Mouse (Mus musculus): ENCODE results near the gene Ap2a2. TPM values are rescaled to one million over a fixed set of nuclear protein-coding genes. Genes with fewer than 3 reads are reported as not detected.

Gene Ap2a2
- polyA plus RNA-seq, 1 experiment from 2014 or later: 68.0 TPM

DNA sequence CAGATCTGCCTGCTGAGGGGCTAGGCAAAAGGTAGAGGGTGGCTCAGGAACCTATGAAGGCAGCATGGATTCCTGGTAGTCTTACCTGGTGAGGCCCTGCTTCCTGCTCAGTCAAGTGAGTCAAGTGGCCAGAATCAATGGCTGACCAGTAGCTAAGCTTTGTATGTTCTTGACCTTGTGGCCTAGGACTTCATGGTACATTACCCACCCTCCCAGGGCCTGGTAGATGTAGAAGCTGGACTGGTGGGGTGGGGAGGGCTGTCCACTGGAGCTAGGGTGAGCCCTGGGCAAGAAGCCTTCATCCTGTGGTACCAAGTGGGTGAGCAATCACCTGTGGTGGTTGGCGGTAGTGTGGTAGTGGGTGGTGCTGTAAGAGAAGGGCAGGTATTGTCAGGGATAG is 80.4 kb downstream of the Ap2a2 start:
- Histone ChIP-seq H3K27ac (replicated peaks; ENCODE audit: low read depth, low read length) (no peak overlapping the region), H3K27me3 (replicated peaks; ENCODE audit: control insufficient read depth, insufficient read depth, low read length) (no peaks in the 10 kb centered on the region), H3K4me3 (ENCODE audit: low read depth, low read length) (no peak overlapping the region), H3K36me3 (ENCODE audit: control insufficient read depth, insufficient read depth, low read length) (no peaks in the 10 kb centered on the region), H3K4me2 (ENCODE audit: low read depth, low read length) (no peak overlapping the region), H3K9me3 (ENCODE audit: control insufficient read depth, low read length) (no peaks in the 10 kb centered on the region), H3K9ac (ENCODE audit: low read depth, low read length) (no peak overlapping the region), H3K4me1 (ENCODE audit: control insufficient read depth, insufficient read depth, low read length) (no peaks in the 10 kb centered on the region)
- ATAC-seq (ENCODE audit: low read depth) (no peak), DNase-seq (ENCODE audit: low spot score) (no peak)
- WGBS: 88% methylated on average over 1 of the region's 1 CpGs

DNA sequence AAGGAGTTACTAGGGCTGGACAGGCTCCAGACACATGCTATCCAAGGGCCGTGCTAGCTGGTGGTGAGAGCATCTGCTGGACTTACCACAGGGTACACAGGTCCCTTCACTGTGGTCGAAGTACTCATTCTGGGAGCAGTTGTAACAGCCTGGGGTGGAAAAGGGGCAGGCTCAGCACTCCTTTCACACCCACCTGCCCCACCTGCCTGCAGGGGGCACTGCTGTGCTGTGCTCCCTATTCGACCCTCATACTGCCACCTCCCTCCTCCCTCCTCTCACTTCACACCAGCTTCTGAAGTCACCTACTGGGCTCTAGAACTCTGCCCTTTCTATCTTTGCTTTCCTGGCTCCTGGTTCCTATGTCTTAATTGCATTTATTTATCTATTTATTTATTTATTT is 81.2 kb downstream of the Ap2a2 start:
- H3K27me3 ChIP-seq (replicated peaks; ENCODE audit: control insufficient read depth, insufficient read depth, low read length): no peaks in the 10 kb centered on the region
- H3K9ac ChIP-seq (ENCODE audit: low read depth, low read length): no peak overlapping the region
- H3K36me3 ChIP-seq (ENCODE audit: control insufficient read depth, insufficient read depth, low read length): no peaks in the 10 kb centered on the region
- WGBS: 53% methylated on average over 2 of the region's 3 CpGs
- no peak overlapping the region for H3K27ac ChIP-seq (replicated peaks; ENCODE audit: low read depth, low read length)
- no peaks in the 10 kb centered on the region for H3K9me3 ChIP-seq (ENCODE audit: control insufficient read depth, low read length)
- H3K4me1 ChIP-seq (ENCODE audit: control insufficient read depth, insufficient read depth, low read length): no peaks in the 10 kb centered on the region
- DNase-seq (ENCODE audit: low spot score): no peak
- no peak overlapping the region for H3K4me3 ChIP-seq (ENCODE audit: low read depth, low read length)
- no peak for ATAC-seq (ENCODE audit: low read depth)
- H3K4me2 ChIP-seq (ENCODE audit: low read depth, low read length): no peak overlapping the region

DNA sequence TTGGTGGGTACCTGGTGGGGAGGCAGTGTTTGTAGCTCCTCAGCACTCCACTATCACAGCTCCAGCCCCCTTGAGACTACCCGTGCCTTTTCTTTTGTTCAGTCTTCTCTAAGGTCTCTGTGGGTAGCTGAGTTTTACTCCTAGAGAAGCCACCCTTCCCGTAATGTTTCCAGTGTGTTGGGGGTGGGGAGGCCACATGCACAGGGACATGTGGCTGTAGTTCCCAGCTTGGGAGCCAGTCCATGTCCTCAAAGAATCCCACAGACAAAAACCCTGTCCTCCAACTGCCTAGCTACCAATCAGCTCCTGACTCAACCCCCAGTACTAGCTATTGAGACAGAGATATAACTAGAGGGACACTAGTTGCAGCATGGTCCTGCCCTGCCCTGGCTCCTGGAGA is 85.1 kb downstream of the Ap2a2 start:
- 73% methylated on average over 2 of the region's 2 CpGs for WGBS

DNA sequence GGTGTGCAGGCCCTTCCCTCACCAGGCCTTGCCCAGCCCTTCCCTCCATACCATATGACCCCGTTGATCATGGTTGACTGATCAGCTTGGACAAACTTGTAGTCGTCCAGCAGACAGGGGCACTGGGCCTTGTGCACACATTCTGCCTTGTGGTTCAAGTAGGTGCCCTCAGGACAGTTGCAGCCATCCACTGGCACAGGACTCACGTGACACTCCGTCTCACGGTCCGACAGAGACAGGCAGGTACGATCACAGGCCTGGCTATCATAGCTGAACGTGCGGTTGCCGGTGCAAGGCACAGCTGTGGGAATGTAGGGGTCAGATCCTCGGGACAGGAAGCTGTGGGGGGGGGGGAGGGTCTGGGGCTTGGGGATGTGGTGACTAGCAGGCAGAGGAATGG is 85.8 kb downstream of the Ap2a2 start:
- DNase-seq (ENCODE audit: low spot score): no peak
- Histone ChIP-seq H3K36me3 (ENCODE audit: control insufficient read depth, insufficient read depth, low read length) (no peaks in the 10 kb centered on the region), H3K9ac (ENCODE audit: low read depth, low read length) (no peak overlapping the region), H3K4me3 (ENCODE audit: low read depth, low read length) (no peak overlapping the region), H3K4me1 (ENCODE audit: control insufficient read depth, insufficient read depth, low read length) (no peaks in the 10 kb centered on the region), H3K27me3 (replicated peaks; ENCODE audit: control insufficient read depth, insufficient read depth, low read length) (no peaks in the 10 kb centered on the region), H3K9me3 (ENCODE audit: control insufficient read depth, low read length) (no peaks in the 10 kb centered on the region), H3K27ac (replicated peaks; ENCODE audit: low read depth, low read length) (no peak overlapping the region), H3K4me2 (ENCODE audit: low read depth, low read length) (no peak overlapping the region)
- 72% methylated on average over 10 of the region's 11 CpGs for WGBS
- no peak for ATAC-seq (ENCODE audit: low read depth)

More for the DNA sequence above, 85.1 kb downstream of the Ap2a2 start:
- H3K4me3 ChIP-seq (ENCODE audit: low read depth, low read length): no peak overlapping the region
- H3K9ac ChIP-seq (ENCODE audit: low read depth, low read length): no peak overlapping the region
- H3K27ac ChIP-seq (replicated peaks; ENCODE audit: low read depth, low read length): no peak overlapping the region
- H3K36me3 ChIP-seq (ENCODE audit: control insufficient read depth, insufficient read depth, low read length): no peaks in the 10 kb centered on the region
- no peak overlapping the region for H3K4me2 ChIP-seq (ENCODE audit: low read depth, low read length)
- H3K4me1 ChIP-seq (ENCODE audit: control insufficient read depth, insufficient read depth, low read length): no peaks in the 10 kb centered on the region
- no peaks in the 10 kb centered on the region for H3K9me3 ChIP-seq (ENCODE audit: control insufficient read depth, low read length)
- DNase-seq (ENCODE audit: low spot score): no peak
- ATAC-seq (ENCODE audit: low read depth): no peak
- H3K27me3 ChIP-seq (replicated peaks; ENCODE audit: control insufficient read depth, insufficient read depth, low read length): no peaks in the 10 kb centered on the region

- ATAC-seq (ENCODE audit: low read depth) (no peak), DNase-seq (ENCODE audit: low spot score) (no peak)
- H3K4me1 ChIP-seq (ENCODE audit: control insufficient read depth, insufficient read depth, low read length): no peaks in the 10 kb centered on the region
- no peak overlapping the region for H3K27ac ChIP-seq (replicated peaks; ENCODE audit: low read depth, low read length)
- no peak overlapping the region for H3K9ac ChIP-seq (ENCODE audit: low read depth, low read length)
- H3K36me3 ChIP-seq (ENCODE audit: control insufficient read depth, insufficient read depth, low read length): no peaks in the 10 kb centered on the region
- WGBS: 47% methylated on average over 7 of the region's 7 CpGs
- no peak overlapping the region for H3K4me3 ChIP-seq (ENCODE audit: low read depth, low read length)
- no peak overlapping the region for H3K4me2 ChIP-seq (ENCODE audit: low read depth, low read length)
- no peaks in the 10 kb centered on the region for H3K27me3 ChIP-seq (replicated peaks; ENCODE audit: control insufficient read depth, insufficient read depth, low read length)
- H3K9me3 ChIP-seq (ENCODE audit: control insufficient read depth, low read length): no peaks in the 10 kb centered on the region
These were observed 90.2 kb downstream of the Ap2a2 start for GRCm38 (mm10) chr7:141652191-141652590.

DNA sequence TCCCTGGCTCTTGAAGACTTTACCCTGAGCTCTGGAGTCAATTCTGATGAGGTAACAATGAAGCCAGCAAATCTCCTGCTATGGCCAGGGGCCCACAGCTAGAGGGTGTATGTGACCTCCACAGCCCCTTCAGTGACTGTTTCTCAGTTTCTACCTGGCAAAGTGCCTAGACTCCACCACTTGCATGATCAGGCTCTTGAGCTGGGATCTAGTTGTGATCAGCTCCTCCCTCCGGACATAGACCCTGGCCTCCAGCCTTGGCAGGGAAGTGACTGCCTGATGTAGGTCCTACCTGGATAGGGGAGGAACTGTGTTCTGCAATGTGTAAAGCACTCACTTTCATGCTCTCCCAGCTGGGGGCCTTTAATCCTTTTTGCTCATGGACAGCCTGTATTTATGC is 98.4 kb downstream of the Ap2a2 start:
- H3K36me3 ChIP-seq (ENCODE audit: control insufficient read depth, insufficient read depth, low read length): no peaks in the 10 kb centered on the region
- peak; percentile 17 for DNase-seq (ENCODE audit: low spot score)
- no peaks in the 10 kb centered on the region for H3K27me3 ChIP-seq (replicated peaks; ENCODE audit: control insufficient read depth, insufficient read depth, low read length)
- no peak overlapping the region for H3K9ac ChIP-seq (ENCODE audit: low read depth, low read length)
- WGBS: 73% methylated on average over 1 of the region's 1 CpGs
- no peaks in the 10 kb centered on the region for H3K4me1 ChIP-seq (ENCODE audit: control insufficient read depth, insufficient read depth, low read length)
- ATAC-seq (ENCODE audit: low read depth): 0 out of 2 replicates have a peak, but pooled peaks have one; percentile 33
- no peak overlapping the region for H3K4me3 ChIP-seq (ENCODE audit: low read depth, low read length)
- no peak overlapping the region for H3K27ac ChIP-seq (replicated peaks; ENCODE audit: low read depth, low read length)
- no peaks in the 10 kb centered on the region for H3K9me3 ChIP-seq (ENCODE audit: control insufficient read depth, low read length)
- H3K4me2 ChIP-seq (ENCODE audit: low read depth, low read length): no peak overlapping the region

- no peak for DNase-seq (ENCODE audit: low spot score)
These were observed 99.5 kb downstream of the Ap2a2 start for GRCm38 (mm10) chr7:141661481-141661880.

DNA sequence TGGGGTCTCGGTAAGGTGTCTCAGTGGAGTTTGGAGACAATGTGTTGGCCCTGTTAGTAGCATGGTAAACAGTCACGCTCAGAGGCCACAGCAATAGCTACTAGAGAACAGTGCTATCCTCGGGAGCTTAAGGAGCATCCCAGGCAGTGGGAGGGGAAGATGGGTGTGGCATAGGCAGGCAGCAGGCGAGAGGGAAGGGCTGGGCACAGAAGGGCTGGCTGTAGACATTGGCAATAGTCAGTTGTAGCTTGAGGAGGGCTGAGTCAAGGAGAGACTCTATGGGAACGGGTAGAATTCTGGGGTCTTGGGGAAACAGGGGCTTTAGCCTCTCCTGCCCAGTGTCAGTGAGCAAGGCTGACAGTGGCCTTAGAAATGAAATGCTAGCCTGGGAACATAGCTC is 100.2 kb downstream of the Ap2a2 start:
- no peaks in the 10 kb centered on the region for H3K36me3 ChIP-seq (ENCODE audit: control insufficient read depth, insufficient read depth, low read length)
- H3K27me3 ChIP-seq (replicated peaks; ENCODE audit: control insufficient read depth, insufficient read depth, low read length): no peaks in the 10 kb centered on the region
- H3K9me3 ChIP-seq (ENCODE audit: control insufficient read depth, low read length): no peaks in the 10 kb centered on the region
- no peaks in the 10 kb centered on the region for H3K4me1 ChIP-seq (ENCODE audit: control insufficient read depth, insufficient read depth, low read length)
- H3K9ac ChIP-seq (ENCODE audit: low read depth, low read length): no peak overlapping the region
- DNase-seq (ENCODE audit: low spot score) (no peak), ATAC-seq (ENCODE audit: low read depth) (no peak)
- WGBS: 57% methylated on average over 5 of the region's 5 CpGs
- H3K4me3 ChIP-seq (ENCODE audit: low read depth, low read length): no peak overlapping the region
- no peak overlapping the region for H3K4me2 ChIP-seq (ENCODE audit: low read depth, low read length)
- no peak overlapping the region for H3K27ac ChIP-seq (replicated peaks; ENCODE audit: low read depth, low read length)

More at GRCm38 (mm10) chr7:141661481-141661880, 99.5 kb downstream of the Ap2a2 start:
- Histone ChIP-seq H3K4me2 (ENCODE audit: low read depth, low read length) (no peak overlapping the region), H3K4me3 (ENCODE audit: low read depth, low read length) (no peak overlapping the region), H3K27ac (replicated peaks; ENCODE audit: low read depth, low read length) (no peak overlapping the region), H3K9ac (ENCODE audit: low read depth, low read length) (no peak overlapping the region), H3K4me1 (ENCODE audit: control insufficient read depth, insufficient read depth, low read length) (no peaks in the 10 kb centered on the region), H3K27me3 (replicated peaks; ENCODE audit: control insufficient read depth, insufficient read depth, low read length) (no peaks in the 10 kb centered on the region), H3K9me3 (ENCODE audit: control insufficient read depth, low read length) (no peaks in the 10 kb centered on the region), H3K36me3 (ENCODE audit: control insufficient read depth, insufficient read depth, low read length) (no peaks in the 10 kb centered on the region)
- ATAC-seq (ENCODE audit: low read depth): no peak
- WGBS: 81% methylated on average over 3 of the region's 3 CpGs

GRCm38 (mm10) chr7:141666190-141666589 is 104.2 kb downstream of the Ap2a2 start:
- WGBS: 15% methylated on average over 4 of the region's 4 CpGs
- H3K9ac ChIP-seq (ENCODE audit: low read depth, low read length): no peak overlapping the region
- no peak overlapping the region for H3K4me3 ChIP-seq (ENCODE audit: low read depth, low read length)
- H3K9me3 ChIP-seq (ENCODE audit: control insufficient read depth, low read length): no peaks in the 10 kb centered on the region
- no peak overlapping the region for H3K27ac ChIP-seq (replicated peaks; ENCODE audit: low read depth, low read length)
- no peaks in the 10 kb centered on the region for H3K27me3 ChIP-seq (replicated peaks; ENCODE audit: control insufficient read depth, insufficient read depth, low read length)
- no peak overlapping the region for H3K4me2 ChIP-seq (ENCODE audit: low read depth, low read length)
- no peaks in the 10 kb centered on the region for H3K4me1 ChIP-seq (ENCODE audit: control insufficient read depth, insufficient read depth, low read length)
- DNase-seq (ENCODE audit: low spot score): peak; percentile 58
- peak; percentile 75; the same call in 1 of the 2 replicates for ATAC-seq (ENCODE audit: low read depth)
- H3K36me3 ChIP-seq (ENCODE audit: control insufficient read depth, insufficient read depth, low read length): no peaks in the 10 kb centered on the region
